Mouse (Mus musculus) kidney, adult 2 months (tissue): ENCODE measurements at regions not wholly inside any gene's neighbourhood (a gene's known extent, or its start where the extent isn't known, plus 50 kb on each side); places are given as distances from the start of the nearest gene placed in this dataset.

Experiments used
- DNase-seq: peaks from one replicate; pipeline ENCODE4 v3.0.0; 2021
- H3K27ac ChIP-seq: fragments of 200-500 bp; 2 replicates; pipeline ENCODE4 v1.5.1; 2012; ENCODE audit warnings: low read depth, low read length, control low read depth, inconsistent platforms; ENCODE audit not compliant: insufficient read depth
- H3K27me3 ChIP-seq: fragments of 200-500 bp; replicated peaks from 2 replicates; pipeline ENCODE4 v1.6.1; 2012; ENCODE audit warnings: mild to moderate bottlenecking, moderate library complexity, low read length, inconsistent platforms; ENCODE audit not compliant: control insufficient read depth, insufficient read depth
- H3K36me3 ChIP-seq: fragments of 200-500 bp; 2 replicates; pipeline ENCODE4 v1.6.1; 2012; ENCODE audit warnings: mild to moderate bottlenecking, moderate library complexity, low read length, inconsistent platforms; ENCODE audit not compliant: control insufficient read depth, insufficient read depth
- H3K4me1 ChIP-seq: fragments of 200-500 bp; 2 replicates; pipeline ENCODE4 v1.6.1; 2011; ENCODE audit warnings: low read length; ENCODE audit not compliant: control insufficient read depth, insufficient read depth
- H3K4me3 ChIP-seq: fragments of 200-500 bp; 2 replicates; pipeline ENCODE4 v1.5.1; 2011; ENCODE audit warnings: mild to moderate bottlenecking, low read depth, low read length, control low read depth; ENCODE audit not compliant: insufficient read depth
- CTCF ChIP-seq: fragments of 200-500 bp; conservative IDR thresholded peaks from 2 replicates; pipeline ENCODE4 v1.5.1; 2011; ENCODE audit warnings: low read depth, mild to moderate bottlenecking, control low read depth, low read length, moderate library complexity, mixed read lengths; ENCODE audit not compliant: insufficient read depth, insufficient read length
- POLR2A ChIP-seq: fragments of 200-500 bp; IDR thresholded peaks from one replicate; pipeline ENCODE4 v1.6.1; 2011; ENCODE audit warnings: low read depth, low read length, control low read depth
- WGBS: fragments of 180-500 bp; shearing (Covaris S2); methylation state at CpG from one replicate; pipeline ENCODE4 v1.1.7; 2018; 5-methylcytosine and 5-hydroxymethylcytosine counted together

DNA sequence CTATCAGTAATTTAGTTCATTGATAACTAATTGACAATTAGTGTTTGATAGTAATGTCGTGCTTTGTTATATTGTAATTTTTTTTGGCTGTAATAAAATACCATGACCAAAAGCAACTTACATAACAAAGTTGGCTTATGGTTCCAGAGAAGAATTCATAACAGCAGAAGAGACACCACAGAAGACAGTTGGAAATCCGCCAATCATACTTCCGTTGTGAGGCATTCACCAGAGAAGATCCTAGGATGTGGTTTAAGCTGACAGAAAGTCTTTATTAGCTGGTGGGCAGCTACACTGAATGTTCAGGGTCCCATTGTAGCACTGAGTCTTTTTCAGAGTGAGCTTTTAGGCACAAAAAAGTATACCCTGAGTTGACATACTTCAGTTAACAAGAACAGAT is 109.9 kb downstream of the Sec23a start:
- no peak overlapping the region for H3K4me3 ChIP-seq
- DNase-seq = no peak
- 77% methylated on average over 3 of the region's 3 CpGs for WGBS
- TF ChIP-seq POLR2A = no peak
- TF ChIP-seq CTCF = no peak
- H3K27me3 ChIP-seq = no peaks in the 10 kb centered on the region; the same call in 1 of the 2 replicates
- H3K36me3 ChIP-seq = no peaks in the 10 kb centered on the region
- H3K4me1 ChIP-seq = no peaks in the 10 kb centered on the region
- H3K27ac ChIP-seq = no peak overlapping the region

DNA sequence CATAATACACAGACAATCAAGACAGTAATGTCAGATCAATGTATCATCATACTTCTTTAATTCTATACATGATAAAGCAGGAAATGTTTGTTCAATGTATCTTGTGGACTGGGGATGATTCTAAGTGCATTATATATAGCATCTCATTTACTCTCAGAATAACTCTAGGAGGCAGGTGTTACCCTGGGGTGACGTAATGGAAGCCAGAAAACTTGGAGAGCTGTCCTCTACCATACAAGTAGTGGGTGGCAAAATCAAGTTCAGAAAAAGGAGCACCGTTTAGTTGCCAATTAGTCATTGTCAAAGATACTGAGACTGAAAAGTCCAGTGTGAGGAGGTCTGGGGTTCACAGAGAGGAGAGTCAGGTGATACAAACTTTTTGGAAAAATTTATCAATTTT is 136.0 kb downstream of the Sec23a start:
- no peak for DNase-seq
- Histone ChIP-seq H3K27ac (no peak overlapping the region), H3K27me3 (no peaks in the 10 kb centered on the region), H3K36me3 (no peaks in the 10 kb centered on the region), H3K4me3 (no peak overlapping the region), H3K4me1 (no peaks in the 10 kb centered on the region)
- WGBS = 72% methylated on average over 2 of the region's 2 CpGs
- TF ChIP-seq CTCF (no peak), POLR2A (no peak)

DNA sequence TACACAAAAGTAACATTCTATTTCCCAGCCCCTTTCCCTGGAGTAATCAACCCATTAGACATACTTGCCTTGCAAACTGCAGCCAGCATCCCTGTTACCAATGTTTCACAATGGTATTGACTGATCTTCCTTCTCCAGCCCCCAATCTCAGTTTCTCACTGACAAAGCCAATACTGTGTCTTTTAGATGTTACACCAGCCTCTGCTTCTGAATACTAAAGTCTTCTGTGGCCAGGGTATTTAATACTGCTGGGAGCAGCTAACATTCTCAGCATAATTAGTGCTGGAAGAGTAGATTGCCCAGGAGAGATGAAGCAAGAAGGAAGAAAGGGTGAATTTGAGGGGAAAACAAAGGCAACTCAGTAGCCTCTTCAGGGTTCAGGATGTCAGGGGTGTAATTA is 139.4 kb downstream of the Sec23a start:
- no peak overlapping the region for H3K27ac ChIP-seq
- no peaks in the 10 kb centered on the region for H3K4me1 ChIP-seq
- H3K36me3 ChIP-seq = no peaks in the 10 kb centered on the region
- TF ChIP-seq CTCF (no peak), POLR2A (no peak)
- no peak overlapping the region for H3K4me3 ChIP-seq
- no peaks in the 10 kb centered on the region for H3K27me3 ChIP-seq
- no peak for DNase-seq

DNA sequence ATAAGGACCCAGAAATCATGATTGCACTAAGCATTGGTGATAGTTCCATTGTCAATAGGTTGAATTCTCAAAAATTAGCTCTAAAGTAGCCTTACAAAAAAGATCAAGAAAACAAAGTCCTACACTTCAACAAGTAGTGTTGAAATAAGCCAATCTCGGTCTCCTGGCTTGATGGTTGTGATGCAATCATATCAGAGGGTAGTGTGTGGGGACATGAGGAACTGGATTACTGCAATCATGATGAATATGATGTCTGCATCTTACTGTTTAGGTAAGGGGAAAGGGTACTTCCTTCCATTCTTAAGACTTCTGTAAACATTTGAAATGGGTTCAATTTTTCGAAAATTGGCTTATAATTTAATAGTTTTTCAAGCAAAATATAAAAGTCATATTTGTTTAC is 155.3 kb downstream of the Sec23a start:
- TF ChIP-seq POLR2A (no peak), CTCF (no peak)
- WGBS = 62% methylated on average over 2 of the region's 2 CpGs
- Histone ChIP-seq H3K4me3 (no peak overlapping the region), H3K27me3 (no peaks in the 10 kb centered on the region), H3K36me3 (no peaks in the 10 kb centered on the region), H3K27ac (no peak overlapping the region), H3K4me1 (no peaks in the 10 kb centered on the region)
- DNase-seq = no peak

DNA sequence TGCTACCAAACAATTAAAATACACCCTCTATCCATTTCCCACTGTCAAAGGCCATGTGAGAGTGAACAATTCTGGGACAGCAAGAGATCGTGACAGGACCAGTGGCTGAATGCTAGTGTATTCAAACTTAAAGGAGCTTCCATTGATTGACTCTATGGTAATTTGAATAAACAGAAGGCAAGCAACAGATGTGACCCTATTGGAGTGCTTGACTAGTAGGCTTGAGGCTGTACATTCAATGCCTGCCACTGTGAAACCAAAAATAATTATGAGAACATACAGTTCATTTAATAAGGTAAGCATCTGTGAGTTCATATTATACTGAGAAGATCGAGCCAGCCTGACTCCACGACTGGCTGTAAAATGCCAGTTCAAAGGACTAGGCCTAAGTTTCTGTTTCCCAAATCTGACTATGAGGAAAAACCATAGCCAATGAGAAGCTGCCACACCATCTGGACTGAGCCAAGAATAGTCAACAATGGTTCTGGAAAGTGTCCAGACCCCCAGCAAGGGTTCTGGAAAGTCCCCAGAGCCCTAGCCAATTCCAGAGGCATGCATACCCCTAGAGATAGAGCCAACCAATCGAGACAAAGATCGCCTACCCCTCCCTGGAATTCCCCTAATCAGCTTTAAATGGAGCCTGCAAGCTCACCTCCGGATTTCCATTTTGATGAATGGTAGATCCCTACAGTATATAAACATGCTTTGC is 160.0 kb downstream of the Sec23a start:
- no peaks in the 10 kb centered on the region for H3K27me3 ChIP-seq
- 79% methylated on average over 6 of the region's 6 CpGs for WGBS
- no peaks in the 10 kb centered on the region for H3K36me3 ChIP-seq
- no peak for DNase-seq
- no peak overlapping the region for H3K4me3 ChIP-seq
- no peak overlapping the region for H3K27ac ChIP-seq
- no peaks in the 10 kb centered on the region for H3K4me1 ChIP-seq
- TF ChIP-seq CTCF (no peak), POLR2A (no peak)

DNA sequence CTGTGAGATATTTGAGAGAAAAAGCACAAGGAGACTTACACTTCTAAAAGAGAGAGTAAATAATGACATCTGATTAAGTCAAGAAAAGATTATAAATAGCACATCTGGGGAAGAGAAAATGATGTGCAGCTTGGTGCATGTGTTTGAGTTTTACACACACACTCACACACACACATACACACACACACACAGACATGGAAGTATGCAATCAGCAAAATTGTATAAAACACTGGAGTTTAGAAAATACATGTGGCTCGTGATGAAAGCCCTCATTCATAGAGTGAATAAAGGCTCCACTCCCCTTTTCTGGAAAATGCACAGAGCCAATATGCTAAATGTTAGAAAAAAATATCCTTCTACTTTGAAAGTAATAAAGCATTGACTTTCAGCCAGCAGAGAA is 182.2 kb downstream of the Sec23a start:
- no peak for TF ChIP-seq POLR2A
- no peak for TF ChIP-seq CTCF
- H3K27me3 ChIP-seq = no peaks in the 10 kb centered on the region
- H3K36me3 ChIP-seq = no peaks in the 10 kb centered on the region
- no peak for DNase-seq
- no peaks in the 10 kb centered on the region for H3K4me1 ChIP-seq
- 70% methylated on average over 1 of the region's 1 CpGs for WGBS
- H3K27ac ChIP-seq = no peak overlapping the region
- H3K4me3 ChIP-seq = no peak overlapping the region

DNA sequence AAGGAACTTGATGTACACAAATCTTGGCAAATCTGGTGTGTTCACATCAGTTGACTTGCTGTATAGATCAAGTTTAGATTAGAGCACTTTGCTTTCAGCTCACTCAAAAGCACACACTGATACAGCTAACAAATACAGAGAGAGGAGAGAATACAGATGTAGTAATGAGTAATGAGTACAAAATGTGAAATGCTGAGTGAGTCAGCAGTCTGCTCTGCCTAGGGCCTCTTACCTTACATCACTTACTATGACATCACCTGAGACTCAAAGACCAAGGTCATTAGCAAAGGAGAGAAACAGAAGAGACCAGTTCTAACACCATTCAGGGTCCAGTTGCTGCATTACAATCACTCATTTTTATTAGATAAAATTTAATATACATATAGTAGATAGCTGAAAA is 184.0 kb downstream of the Sec23a start:
- Histone ChIP-seq H3K27me3 (no peaks in the 10 kb centered on the region; the same call in 1 of the 2 replicates), H3K4me1 (no peaks in the 10 kb centered on the region), H3K27ac (no peak overlapping the region), H3K36me3 (no peaks in the 10 kb centered on the region), H3K4me3 (no peak overlapping the region)
- TF ChIP-seq POLR2A (no peak), CTCF (no peak)
- no peak for DNase-seq
